Mouse (Mus musculus) kidney, adult 2 months (tissue): ENCODE measurements at regions not wholly inside any gene's neighbourhood (a gene's known extent, or its start where the extent isn't known, plus 50 kb on each side); places are given as distances from the start of the nearest gene placed in this dataset.

Source experiments
- DNase-seq: peaks from one replicate; pipeline ENCODE4 v3.0.0; 2021
- H3K27ac ChIP-seq: fragments of 200-500 bp; 2 replicates; pipeline ENCODE4 v1.5.1; 2012; ENCODE audit warnings: low read depth, low read length, control low read depth, inconsistent platforms; ENCODE audit not compliant: insufficient read depth
- H3K27me3 ChIP-seq: fragments of 200-500 bp; replicated peaks from 2 replicates; pipeline ENCODE4 v1.6.1; 2012; ENCODE audit warnings: mild to moderate bottlenecking, moderate library complexity, low read length, inconsistent platforms; ENCODE audit not compliant: control insufficient read depth, insufficient read depth
- H3K36me3 ChIP-seq: fragments of 200-500 bp; 2 replicates; pipeline ENCODE4 v1.6.1; 2012; ENCODE audit warnings: mild to moderate bottlenecking, moderate library complexity, low read length, inconsistent platforms; ENCODE audit not compliant: control insufficient read depth, insufficient read depth
- H3K4me1 ChIP-seq: fragments of 200-500 bp; 2 replicates; pipeline ENCODE4 v1.6.1; 2011; ENCODE audit warnings: low read length; ENCODE audit not compliant: control insufficient read depth, insufficient read depth
- H3K4me3 ChIP-seq: fragments of 200-500 bp; 2 replicates; pipeline ENCODE4 v1.5.1; 2011; ENCODE audit warnings: mild to moderate bottlenecking, low read depth, low read length, control low read depth; ENCODE audit not compliant: insufficient read depth
- CTCF ChIP-seq: fragments of 200-500 bp; conservative IDR thresholded peaks from 2 replicates; pipeline ENCODE4 v1.5.1; 2011; ENCODE audit warnings: low read depth, mild to moderate bottlenecking, control low read depth, low read length, moderate library complexity, mixed read lengths; ENCODE audit not compliant: insufficient read depth, insufficient read length
- POLR2A ChIP-seq: fragments of 200-500 bp; IDR thresholded peaks from one replicate; pipeline ENCODE4 v1.6.1; 2011; ENCODE audit warnings: low read depth, low read length, control low read depth
- WGBS: fragments of 180-500 bp; shearing (Covaris S2); methylation state at CpG from one replicate; pipeline ENCODE4 v1.1.7; 2018; 5-methylcytosine and 5-hydroxymethylcytosine counted together

DNA sequence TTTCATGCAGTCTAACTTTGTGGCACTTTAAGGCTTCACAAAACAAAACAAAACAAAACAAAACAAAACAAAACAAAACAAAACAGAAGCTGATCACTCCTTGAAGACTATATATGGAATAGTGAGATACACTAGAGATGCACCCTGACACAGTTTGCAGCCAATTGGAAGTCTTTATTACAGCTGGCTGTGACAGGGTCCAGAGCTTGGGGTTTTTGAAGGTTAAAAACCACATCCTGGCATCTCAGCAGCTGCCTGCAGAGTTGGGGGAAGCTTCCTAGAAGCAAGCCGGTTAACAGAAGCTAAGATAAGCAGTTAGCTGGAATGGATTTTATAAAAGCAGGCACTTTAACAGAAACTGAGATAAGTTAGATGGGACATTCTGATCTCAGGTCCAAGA, 105.6 kb upstream of the Tbx20 start:
- WGBS: 74% methylated on average over 1 of the region's 1 CpGs
- Histone ChIP-seq H3K27me3 (no peaks in the 10 kb centered on the region), H3K4me1 (no peaks in the 10 kb centered on the region), H3K4me3 (no peak overlapping the region), H3K27ac (no peak overlapping the region), H3K36me3 (no peaks in the 10 kb centered on the region)
- TF ChIP-seq POLR2A (no peak), CTCF (no peak)
- no peak for DNase-seq

- 65% methylated on average over 3 of the region's 3 CpGs for WGBS
- DNase-seq: no peak
- H3K4me1 ChIP-seq: no peaks in the 10 kb centered on the region
- H3K36me3 ChIP-seq: no peaks in the 10 kb centered on the region
- H3K27me3 ChIP-seq: no peaks in the 10 kb centered on the region
- TF ChIP-seq POLR2A: no peak
- TF ChIP-seq CTCF: no peak
- no peak overlapping the region for H3K4me3 ChIP-seq
- H3K27ac ChIP-seq: no peak overlapping the region
Observed at GRCm38 (mm10) chr9:24884011-24884410, 109.9 kb upstream of the Tbx20 start.

GRCm38 (mm10) chr9:24888282-24888681, 114.2 kb upstream of the Tbx20 start:
- no peak overlapping the region for H3K4me3 ChIP-seq
- H3K27me3 ChIP-seq: no peaks in the 10 kb centered on the region
- H3K4me1 ChIP-seq: no peaks in the 10 kb centered on the region
- DNase-seq: no peak
- no peaks in the 10 kb centered on the region for H3K36me3 ChIP-seq
- WGBS: 81% methylated on average over 9 of the region's 9 CpGs
- H3K27ac ChIP-seq: no peak overlapping the region
- no peak for TF ChIP-seq POLR2A
- no peak for TF ChIP-seq CTCF

GRCm38 (mm10) chr9:24896498-24897261, 122.6 kb upstream of the Tbx20 start:
- H3K27me3 ChIP-seq: no peaks in the 10 kb centered on the region; the same call in 1 of the 2 replicates
- no peaks in the 10 kb centered on the region for H3K36me3 ChIP-seq
- no peak overlapping the region for H3K4me3 ChIP-seq
- WGBS: 63% methylated on average over 13 of the region's 13 CpGs
- TF ChIP-seq POLR2A: no peak
- no peak for TF ChIP-seq CTCF
- H3K27ac ChIP-seq: no peak overlapping the region
- H3K4me1 ChIP-seq: no peaks in the 10 kb centered on the region
- no peak for DNase-seq

- H3K36me3 ChIP-seq: no peaks in the 10 kb centered on the region
- H3K4me3 ChIP-seq: no peak overlapping the region
- H3K27me3 ChIP-seq: no peaks in the 10 kb centered on the region; the same call in 1 of the 2 replicates
- TF ChIP-seq POLR2A (no peak), CTCF (no peak)
- no peak for DNase-seq
- H3K27ac ChIP-seq: no peak overlapping the region
- no peaks in the 10 kb centered on the region for H3K4me1 ChIP-seq
- WGBS: 58% methylated on average over 7 of the region's 7 CpGs
Observed at GRCm38 (mm10) chr9:24899206-24899928, 125.3 kb upstream of the Tbx20 start.

GRCm38 (mm10) chr9:24903706-24904105, 129.6 kb upstream of the Tbx20 start:
- WGBS: 63% methylated on average over 5 of the region's 5 CpGs
- Histone ChIP-seq H3K4me1 (no peaks in the 10 kb centered on the region), H3K27ac (no peak overlapping the region), H3K27me3 (no peaks in the 10 kb centered on the region), H3K4me3 (no peak overlapping the region), H3K36me3 (no peaks in the 10 kb centered on the region)
- TF ChIP-seq CTCF: no peak
- no peak for TF ChIP-seq POLR2A
- DNase-seq: no peak
